Mouse (Mus musculus) liver, embryonic 14.5 days (tissue): Measurements from ENCODE around the gene D16Ertd472e. TPM values are rescaled to one million over a fixed set of nuclear protein-coding genes. Genes with fewer than 3 reads are reported as not detected.

Source experiments
- ATAC-seq: fragments of 200-750 bp; cut with Nextera tagmentation; 2 replicates; pipeline ENCODE4 v1.8.0; 2017; ENCODE audit warnings: moderate number of reproducible peaks, mild to moderate bottlenecking, moderate library complexity; ENCODE audit not compliant: insufficient read depth
- DNase-seq, 3 experiments: peaks; one replicate each; pipeline ENCODE4 v3.0.0-alpha.2; 2012 to 2013; ENCODE audit warnings: low read depth in 3 of 3, low spot score in 3 of 3
- H3K27ac ChIP-seq: fragments of 300-500 bp; sonication (generic); 2 replicates; pipeline ENCODE4 v1.5.1; 2014; ENCODE audit warnings: moderate library complexity, mild to moderate bottlenecking, control low read depth, inconsistent platforms
- H3K27me3 ChIP-seq: fragments of 300-500 bp; sonication (generic); 2 replicates; pipeline ENCODE4 v1.6.1; 2014; ENCODE audit warnings: mild to moderate bottlenecking, low read length, moderate library complexity; ENCODE audit not compliant: control insufficient read depth, insufficient read depth
- H3K36me3 ChIP-seq: fragments of 300-500 bp; sonication (generic); replicated peaks from 2 replicates; pipeline ENCODE4 v1.6.1; 2014; ENCODE audit warnings: low read depth; ENCODE audit not compliant: control insufficient read depth, insufficient read depth
- H3K4me1 ChIP-seq, 2 experiments: fragments of 200-500 bp in 1 of 2; fragments of 300-500 bp in 1 of 2; sonication (generic) in 1 of 2; replicated peaks; 2 replicates each; pipeline ENCODE4 v1.6.1; 2012 to 2014; ENCODE audit warnings: antibody characterized with exemption in 1 of 2, inconsistent platforms in 1 of 2, low read length in 1 of 2; ENCODE audit not compliant: control insufficient read depth in 2 of 2, insufficient read depth in 2 of 2
- H3K4me2 ChIP-seq: fragments of 300-500 bp; sonication (generic); 2 replicates; pipeline ENCODE4 v1.6.1; 2014; ENCODE audit warnings: low read depth, mild to moderate bottlenecking, control low read depth, moderate library complexity
- H3K4me3 ChIP-seq, 2 experiments: fragments of 200-500 bp in 1 of 2; fragments of 300-500 bp in 1 of 2; sonication (generic) in 1 of 2; 2 replicates each; pipeline ENCODE4 v1.5.1; 2012 to 2014; ENCODE audit warnings: low read depth in 2 of 2, low read length in 2 of 2, mild to moderate bottlenecking in 2 of 2, control low read depth in 1 of 2, inconsistent platforms in 1 of 2, moderate library complexity in 1 of 2; ENCODE audit not compliant: insufficient read depth in 1 of 2
- H3K9ac ChIP-seq: fragments of 300-500 bp; sonication (generic); replicated peaks from 2 replicates; pipeline ENCODE4 v1.6.1; 2014; ENCODE audit warnings: mild to moderate bottlenecking, control low read depth, moderate library complexity
- H3K9me3 ChIP-seq: fragments of 300-500 bp; sonication (generic); 2 replicates; pipeline ENCODE4 v1.6.1; 2016; ENCODE audit warnings: low read length, mixed read lengths; ENCODE audit not compliant: control insufficient read depth
- CTCF ChIP-seq: IDR thresholded peaks from 2 replicates; pipeline ENCODE4 v1.5.1; 2016; ENCODE audit warnings: antibody characterized with exemption, low read depth, control low read depth
- EP300 ChIP-seq: IDR thresholded peaks from 2 replicates; pipeline ENCODE4 v1.6.1; 2016; ENCODE audit warnings: antibody characterized with exemption, low read depth
- WGBS: fragments of 180-500 bp; shearing (Covaris S2); extraction: QIAGEN DNeasy Blood & Tissue Kit; methylation state at CpG from one replicate; pipeline ENCODE4 v1.1.7; 2014; ENCODE audit not compliant: insufficient replicate concordance; 5-methylcytosine and 5-hydroxymethylcytosine counted together
- polyA plus RNA-seq, 2 experiments: library from polyadenylated mRNA; depleted of rRNA in 1 of 2; stranded (reverse) in 1 of 2; unstranded in 1 of 2; fragments of >200 nt; fragmentation: Nextera tagmentation in 1 of 2; extraction: Ambion mirVana in 1 of 2; gene quantifications; 2 replicates each; pipeline versions ENCODE4 v1.2.1 to v1.2.3; 2012 to 2014

D16Ertd472e gene
- polyA plus RNA-seq, 2 experiments = 1.9 to 4.2 TPM

DNA sequence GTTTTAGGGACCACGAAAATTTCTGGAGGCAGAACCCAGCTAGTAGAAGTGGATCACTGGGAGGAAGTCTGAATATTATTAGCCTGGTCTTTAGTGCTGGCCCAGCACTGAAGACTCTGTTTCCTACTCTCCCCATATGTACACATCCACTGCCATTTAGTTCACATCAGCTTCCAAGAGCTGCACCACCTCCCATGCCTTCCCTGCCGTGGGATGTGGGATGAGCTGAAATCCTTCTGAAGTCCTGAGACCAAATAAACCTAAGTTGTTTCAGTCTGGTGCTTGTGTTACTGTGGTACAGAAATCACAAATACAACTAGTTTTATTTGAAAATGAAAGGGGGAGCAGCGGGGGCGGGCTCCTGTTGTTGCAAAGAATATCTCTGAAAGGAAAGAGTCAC, 2.9 kb upstream of the D16Ertd472e start:
- no peak overlapping the region for H3K9ac ChIP-seq
- no peaks in the 10 kb centered on the region for H3K9me3 ChIP-seq
- peaks cover 0 to 9% of the 10 kb centered on the region in 2 experiments for H3K4me1 ChIP-seq
- H3K4me2 ChIP-seq = no peak overlapping the region
- no peaks in the 10 kb centered on the region for H3K36me3 ChIP-seq
- no peak for ATAC-seq
- 67% methylated on average over 4 of the region's 4 CpGs for WGBS
- H3K4me3 ChIP-seq = no peak overlapping the region
- TF ChIP-seq EP300 = no peak
- TF ChIP-seq CTCF = no peak
- no peak for DNase-seq
- no peak overlapping the region for H3K27ac ChIP-seq
- H3K27me3 ChIP-seq = no peaks in the 10 kb centered on the region

DNA sequence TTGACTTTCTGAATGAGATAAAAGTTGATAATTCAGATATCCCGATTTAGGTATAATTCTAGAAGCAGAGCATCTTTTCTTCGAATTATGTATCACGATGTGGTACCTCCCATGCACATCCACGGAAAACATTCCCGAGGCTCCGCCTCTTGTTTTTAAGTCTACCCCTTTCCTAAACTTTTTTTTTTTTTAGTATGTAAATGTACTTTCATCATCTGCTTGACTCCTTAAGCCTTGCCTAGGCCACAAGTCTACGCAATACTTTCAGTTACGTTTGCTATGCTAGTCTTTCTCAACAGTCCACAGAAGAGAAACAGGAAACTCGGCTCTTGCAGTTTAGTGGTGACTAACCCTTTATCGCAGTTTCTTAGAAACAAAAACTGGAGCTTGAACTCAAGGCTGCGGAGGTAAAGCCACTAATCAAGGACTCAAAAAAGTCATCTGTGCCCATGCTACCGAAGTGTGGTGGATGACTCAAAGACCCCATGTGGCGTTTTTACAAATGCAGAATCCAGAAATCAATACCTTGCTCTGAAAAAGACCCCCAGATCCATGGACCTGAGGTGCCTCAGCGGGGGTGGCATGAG, 670 bp upstream of the D16Ertd472e start:
- Histone ChIP-seq H3K9me3 (no peaks in the 10 kb centered on the region), H3K4me1 (peaks cover 0 to 9% of the 10 kb centered on the region in 2 experiments), H3K27ac (no peak overlapping the region), H3K36me3 (no peaks in the 10 kb centered on the region), H3K27me3 (no peaks in the 10 kb centered on the region), H3K9ac (no peak overlapping the region), H3K4me3 (peak overlapping the region; percentile 67 to 73), H3K4me2 (peak overlapping the region; percentile 75)
- WGBS = 6% methylated on average over 14 of the region's 14 CpGs
- no peak for TF ChIP-seq CTCF
- no peak for TF ChIP-seq EP300
- ATAC-seq (0 out of 2 replicates have a peak, but pooled peaks have one; percentile 21), DNase-seq (peak in 1 of 3 experiments; percentile 55)

DNA sequence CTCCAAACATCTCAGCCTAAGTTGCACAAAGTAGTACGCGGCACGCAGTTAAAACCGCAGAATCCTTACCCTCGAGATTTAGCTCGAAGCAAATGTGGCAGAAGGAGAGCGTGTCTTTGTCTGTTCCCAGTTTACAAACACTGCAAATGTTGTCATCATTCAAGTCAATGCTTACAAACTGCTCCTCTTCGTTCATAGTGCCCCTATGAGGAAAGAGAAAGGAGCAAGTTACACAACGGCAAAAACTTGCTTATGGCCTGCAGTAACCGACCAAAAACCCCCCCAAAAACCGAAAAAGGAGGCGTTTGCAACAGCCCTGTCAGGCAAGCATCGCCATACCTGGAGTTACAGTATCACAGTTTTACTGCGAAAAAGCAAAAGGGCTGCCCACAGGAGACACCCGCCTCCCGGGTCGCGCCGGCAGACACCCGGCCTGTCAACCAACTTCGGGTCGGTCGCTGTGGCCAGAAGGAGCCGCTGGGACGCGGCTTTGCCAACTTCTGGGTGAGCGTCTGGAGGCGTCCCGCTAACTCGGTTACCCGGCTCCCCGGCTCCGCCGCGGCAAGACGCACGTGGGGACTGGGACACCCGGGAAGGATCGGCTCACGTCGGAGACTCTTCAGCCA, 543 bp downstream of the D16Ertd472e start:
- Histone ChIP-seq H3K36me3 (no peaks in the 10 kb centered on the region), H3K9ac (peak overlapping the region; percentile 68), H3K27ac (no peak overlapping the region), H3K4me2 (peak overlapping the region; percentile 75), H3K4me3 (peak overlapping the region; percentile 67 to 73), H3K27me3 (no peaks in the 10 kb centered on the region), H3K9me3 (no peaks in the 10 kb centered on the region), H3K4me1 (peaks cover 0 to 9% of the 10 kb centered on the region in 2 experiments)
- WGBS = under 1% methylated on average over 41 of the region's 41 CpGs
- TF ChIP-seq EP300 (no peak), CTCF (no peak)
- DNase-seq (peak in 1 of 3 experiments; percentile 19), ATAC-seq (peak; percentile 60)

DNA sequence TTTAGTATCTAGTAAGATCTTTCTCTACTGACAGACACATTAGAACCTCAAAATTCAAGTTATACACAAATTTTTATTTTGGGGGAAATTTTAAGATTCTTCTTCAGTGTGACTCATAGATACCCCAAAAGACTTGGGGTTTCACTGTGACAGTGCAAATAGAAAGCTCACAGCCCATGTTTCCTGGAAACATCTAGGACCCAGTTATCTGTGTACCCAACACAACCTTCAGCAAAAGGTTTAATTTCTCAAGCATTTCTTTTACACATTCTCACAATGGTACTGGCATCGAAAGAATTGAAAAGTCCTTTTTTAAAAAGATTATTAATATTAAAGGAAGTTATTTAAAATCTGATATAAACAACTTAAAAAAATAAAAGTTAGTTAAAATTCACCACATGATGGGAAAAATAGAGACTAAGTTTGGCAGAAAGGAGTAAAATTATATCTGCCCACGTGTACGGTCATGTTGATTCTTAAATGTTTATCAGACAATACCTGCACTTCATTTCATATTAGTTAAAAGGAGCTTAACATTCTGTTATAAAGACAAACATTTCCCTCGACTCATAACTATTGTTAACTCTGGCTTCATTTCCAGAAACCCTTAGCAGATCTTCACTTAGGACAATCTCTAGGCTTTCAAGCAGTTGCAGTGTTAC, 1.2 kb downstream of the D16Ertd472e start:
- TF ChIP-seq EP300 (no peak), CTCF (no peak)
- Histone ChIP-seq H3K9me3 (no peaks in the 10 kb centered on the region), H3K36me3 (no peaks in the 10 kb centered on the region), H3K27ac (no peak overlapping the region), H3K4me1 (peaks cover 0 to 9% of the 10 kb centered on the region in 2 experiments), H3K27me3 (no peaks in the 10 kb centered on the region), H3K4me3 (peak overlapping the region; percentile 67 to 73), H3K9ac (peak overlapping the region; percentile 68), H3K4me2 (peak overlapping the region; percentile 75)
- DNase-seq (no peak), ATAC-seq (no peak)
- 19% methylated on average over 4 of the region's 4 CpGs for WGBS

GRCm38 (mm10) chr16:78574241-78574640, 2.3 kb downstream of the D16Ertd472e start:
- H3K4me2 ChIP-seq = peak overlapping the region; percentile 75; the same call in 1 of the 2 replicates
- 78% methylated on average over 6 of the region's 6 CpGs for WGBS
- H3K27me3 ChIP-seq = no peaks in the 10 kb centered on the region
- H3K4me3 ChIP-seq = no peak overlapping the region
- ATAC-seq (no peak), DNase-seq (no peak)
- no peaks in the 10 kb centered on the region for H3K36me3 ChIP-seq
- no peak overlapping the region for H3K27ac ChIP-seq
- no peak for TF ChIP-seq EP300
- no peak for TF ChIP-seq CTCF
- H3K4me1 ChIP-seq = peaks cover 0 to 9% of the 10 kb centered on the region in 2 experiments
- no peaks in the 10 kb centered on the region for H3K9me3 ChIP-seq
- H3K9ac ChIP-seq = no peak overlapping the region
